Mouse (Mus musculus): ENCODE measurements around the gene Snx30.
"Not testable (repeated sequence)": the region's sequence is repeated elsewhere in the genome, so short reads cannot be mapped to it uniquely, and the experiment has no call there.

Gene Snx30

DNA sequence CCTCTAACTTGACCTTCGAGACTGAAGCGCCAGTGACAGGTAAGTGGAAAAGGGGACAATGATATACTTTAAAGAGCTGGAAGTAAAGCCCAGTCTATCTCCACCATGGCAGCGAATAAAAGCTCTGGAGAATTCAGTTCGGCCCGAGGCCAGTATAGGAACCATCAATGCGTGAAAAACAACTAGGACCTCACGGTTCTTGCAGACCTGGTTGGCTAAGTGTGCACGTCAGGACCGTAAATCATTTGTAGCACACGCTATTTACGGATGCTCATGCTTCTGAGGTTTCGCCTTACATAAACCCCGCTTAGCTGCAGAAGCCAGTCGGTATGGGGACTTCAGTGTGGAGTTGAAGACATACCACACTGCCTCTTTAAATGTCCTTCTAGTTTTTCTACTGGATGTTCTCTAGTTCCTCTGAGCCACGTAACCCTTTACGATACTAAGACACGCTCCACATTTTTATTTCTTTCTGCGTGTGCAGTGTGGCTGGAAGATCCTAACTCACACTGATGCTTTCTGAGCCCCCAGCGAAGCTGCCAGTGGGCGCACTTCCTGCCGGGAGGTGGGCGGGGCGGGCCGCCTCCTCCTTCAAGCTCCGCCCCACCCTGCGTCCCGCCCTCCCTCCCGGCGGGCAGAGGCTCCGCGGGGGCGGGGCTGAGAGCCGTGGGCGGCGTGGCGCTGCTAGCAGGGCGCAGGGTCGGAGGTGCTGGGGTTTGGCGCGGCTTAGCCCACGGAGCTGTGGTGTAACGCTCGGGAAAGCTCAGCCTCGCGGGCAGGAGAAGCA, at the start of gene Snx30:
TSS of gene Snx30 (plus strand) at position 660 of the 787 bp plus-strand sequence.
- peak; percentile 96 for DNase-seq

DNA sequence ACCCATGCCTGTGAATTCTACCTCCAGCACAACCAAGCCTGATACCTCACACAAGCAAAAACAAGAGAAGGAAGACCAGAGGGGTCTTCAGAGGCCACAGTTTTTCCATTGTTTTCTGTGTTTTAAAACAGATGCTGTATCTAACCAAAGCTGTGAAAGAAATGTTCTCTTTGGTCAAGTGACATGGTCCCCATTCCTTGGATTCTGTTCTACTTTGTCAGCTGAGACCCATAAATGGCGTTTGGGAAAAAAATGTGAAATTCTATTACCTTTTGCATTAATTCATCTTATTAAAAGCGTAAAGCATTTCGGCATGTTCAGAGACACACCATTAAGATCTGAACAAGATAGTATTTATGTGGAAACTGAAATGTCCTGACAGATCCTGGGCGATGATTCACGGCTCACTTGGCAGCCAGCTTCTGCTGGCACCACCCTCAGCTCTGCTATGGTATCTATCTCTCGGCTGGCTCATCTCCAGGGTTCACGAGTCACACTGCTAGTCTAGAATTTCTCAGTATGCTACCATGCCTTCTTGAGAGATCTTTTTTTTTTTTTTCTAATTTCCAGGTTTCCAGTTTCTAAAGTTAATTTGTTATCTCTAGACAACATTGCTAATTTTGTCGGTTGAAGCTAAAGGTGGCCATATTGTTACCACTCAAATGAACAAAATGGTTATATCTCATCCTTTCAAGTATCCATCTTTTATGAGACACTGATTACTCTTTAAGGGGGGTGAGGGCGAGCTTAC, 49.1 kb upstream of the Snx30 start:
- DNase-seq, result no peak

- no peak for DNase-seq
These were observed 47.9 kb upstream of the Snx30 start for GRCm38 (mm10) chr4:59757452-59758435.

DNA sequence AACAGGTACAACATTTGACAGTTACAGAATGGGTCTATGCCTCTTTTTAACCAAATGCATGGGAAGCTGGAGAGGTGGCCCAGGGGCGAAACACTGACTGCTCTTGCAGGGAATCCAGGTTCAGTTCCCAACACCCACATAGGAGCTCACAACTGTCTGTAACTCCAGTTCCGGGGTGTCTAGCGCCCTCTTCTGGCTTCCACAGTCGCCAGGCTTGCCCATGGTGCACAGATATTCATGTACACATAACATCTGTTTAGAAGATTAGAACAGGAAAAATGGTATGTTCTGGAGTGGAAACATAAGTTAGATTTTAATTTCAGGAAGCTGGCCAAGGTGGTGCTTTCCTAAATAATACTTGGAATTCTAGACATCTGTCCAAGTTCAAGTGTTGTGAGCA, 45.6 kb upstream of the Snx30 start:
- DNase-seq, result no peak

DNA sequence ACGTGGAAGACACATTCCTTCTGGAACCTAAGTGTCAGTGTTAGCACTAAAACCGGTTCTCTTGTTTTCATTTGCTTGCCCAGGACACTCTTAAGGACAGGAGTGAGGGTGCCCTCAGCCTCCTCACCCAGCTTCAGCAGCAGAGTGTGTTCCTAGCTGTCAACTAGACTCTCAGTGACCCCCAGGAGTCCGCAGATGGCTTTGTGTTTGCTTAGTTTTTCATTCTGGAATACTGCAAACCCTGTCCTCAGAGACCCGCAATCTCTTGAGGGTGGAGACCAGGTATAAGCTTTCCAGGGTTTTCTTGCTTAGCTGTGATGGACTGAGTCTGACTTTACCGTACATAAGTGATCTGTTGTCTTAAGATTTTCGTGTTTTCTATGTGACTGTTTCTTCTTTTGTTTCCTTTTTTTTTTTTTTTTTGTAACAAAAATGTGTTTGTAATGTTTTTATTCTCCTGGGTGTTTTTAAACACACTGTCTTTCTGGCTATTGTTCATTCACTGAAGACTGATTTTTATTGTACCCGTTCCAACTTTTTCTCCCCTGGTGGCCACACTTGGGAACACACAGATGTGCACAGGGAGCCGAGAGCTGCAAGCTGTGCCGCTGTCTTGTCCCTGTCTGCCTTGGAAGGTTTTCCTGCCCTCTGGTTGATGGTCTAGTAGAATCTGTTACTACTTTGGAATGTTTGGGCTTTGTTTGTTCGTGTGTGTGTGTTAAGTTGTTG, 44.8 kb upstream of the Snx30 start:
- peak; percentile 27 for DNase-seq

DNA sequence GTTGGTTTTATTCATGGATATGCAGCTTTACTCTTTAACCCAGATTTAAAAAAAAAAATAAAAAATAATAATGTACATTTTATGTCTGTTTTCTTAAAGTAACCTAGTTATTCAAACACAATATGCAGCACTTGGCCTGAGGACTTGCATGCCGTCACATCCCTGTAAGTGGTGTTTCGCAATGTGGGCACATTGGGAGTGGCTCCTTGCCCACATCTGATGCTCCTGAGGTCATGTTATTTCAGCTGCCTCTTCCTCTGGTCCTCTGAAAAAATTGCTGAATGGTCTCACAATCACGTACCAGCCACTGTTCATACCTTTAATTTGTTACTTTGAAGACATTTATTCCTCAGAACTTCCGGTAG, 44.3 kb upstream of the Snx30 start:
- no peak for DNase-seq

DNA sequence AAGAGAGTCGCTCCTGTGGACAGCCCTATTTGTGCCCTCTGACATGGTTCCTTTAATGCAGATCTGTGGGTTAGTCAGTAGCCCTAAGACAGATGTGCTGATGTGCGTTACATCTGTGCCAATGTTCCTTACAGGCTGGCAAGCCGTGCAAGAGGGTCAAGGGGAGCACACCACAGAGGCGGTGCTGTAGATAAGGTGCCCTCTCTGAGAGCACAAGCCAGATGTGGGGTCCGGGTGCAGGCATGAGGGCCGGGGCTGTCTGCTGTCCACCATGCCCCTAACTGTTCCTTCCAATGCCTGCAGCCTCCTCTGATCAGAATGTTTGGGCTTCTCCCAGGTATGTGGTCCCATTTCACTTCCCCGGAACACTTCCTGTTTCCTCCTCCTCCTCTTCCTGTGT, 40.7 kb upstream of the Snx30 start:
- no peak for DNase-seq

DNA sequence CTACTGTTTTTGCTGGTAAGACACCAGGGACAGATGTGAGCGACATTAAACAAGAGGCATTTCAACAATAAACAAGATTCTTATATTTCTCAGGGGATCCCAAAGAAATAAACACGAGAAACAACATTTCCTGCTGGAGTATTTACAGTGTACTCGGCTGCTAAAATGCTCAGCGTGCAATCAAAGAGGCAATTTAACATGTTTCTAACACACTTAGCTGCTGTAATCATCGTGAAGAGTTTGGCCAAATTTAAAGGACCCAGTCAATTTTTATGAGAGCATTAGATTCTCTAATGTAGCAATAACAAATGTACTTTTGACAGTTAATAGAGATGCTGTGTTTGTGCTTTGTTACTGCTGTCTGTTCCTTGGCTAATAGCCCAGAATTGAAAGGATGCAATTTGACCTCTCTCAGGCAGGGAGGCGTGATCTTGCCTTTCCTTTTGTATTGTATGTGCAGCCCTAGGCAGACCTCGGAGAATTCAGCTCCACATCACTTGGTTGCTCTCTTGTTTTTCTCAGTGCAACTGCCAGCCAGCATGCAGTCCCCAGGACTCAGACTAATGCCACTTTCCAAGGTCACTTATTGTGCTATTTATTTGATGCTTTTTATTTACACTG, 40.1 kb upstream of the Snx30 start:
- no peak for DNase-seq

DNA sequence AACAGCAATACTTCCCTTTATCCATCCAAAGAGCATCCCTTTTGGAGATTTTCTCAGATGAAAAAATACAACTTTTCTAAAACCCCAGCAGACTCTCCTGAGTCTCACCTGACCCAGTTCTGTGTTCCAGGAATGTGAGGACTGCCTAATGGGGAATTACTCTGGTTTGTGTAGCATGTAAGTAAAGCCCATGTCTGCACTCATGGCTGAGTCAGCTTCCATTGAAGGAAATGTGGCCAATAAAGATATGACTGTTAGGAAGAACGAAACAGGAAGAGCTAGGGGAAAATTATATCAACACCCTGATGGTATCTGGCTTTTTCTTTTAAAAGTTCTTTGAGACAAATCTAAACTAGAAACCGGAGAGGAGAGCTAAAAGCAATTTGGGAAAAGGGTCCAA, 37.9 kb upstream of the Snx30 start:
- DNase-seq, result no peak

DNA sequence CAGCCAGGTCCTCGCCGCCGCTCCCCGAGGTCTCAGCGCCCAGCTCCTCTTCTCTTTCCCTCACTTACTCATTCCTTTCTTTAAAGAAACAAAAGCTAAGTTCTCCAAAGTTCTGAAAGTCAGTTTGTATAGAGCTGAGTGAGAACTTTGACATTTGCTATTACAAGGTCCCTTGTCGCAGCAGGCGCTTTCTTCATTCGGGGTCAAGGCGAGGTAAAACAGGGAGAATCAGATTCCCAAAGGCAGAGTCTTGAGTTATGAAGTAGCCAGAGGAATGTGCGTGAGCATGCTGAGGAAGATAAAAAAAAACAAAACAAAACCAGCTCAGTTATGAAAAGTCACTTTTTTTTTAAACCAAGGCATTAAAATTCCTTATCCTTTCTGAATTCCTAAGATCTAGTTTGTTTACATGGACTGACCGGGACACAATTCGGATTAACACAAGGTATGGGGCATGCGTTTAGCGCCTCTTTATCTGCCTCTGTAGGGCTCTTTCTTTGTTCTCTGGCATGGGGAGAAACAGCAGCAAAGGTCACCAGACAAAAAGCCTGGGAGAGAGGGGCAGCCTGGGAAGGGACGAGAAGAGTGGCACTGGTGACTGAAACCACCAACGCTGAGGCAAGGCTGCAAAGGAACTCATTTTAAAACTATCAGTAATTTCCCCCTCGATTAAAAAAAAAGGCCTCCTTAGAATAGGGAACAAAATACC, 33.3 kb upstream of the Snx30 start:
- DNase-seq, result no peak

GRCm38 (mm10) chr4:59777828-59778227, 27.8 kb upstream of the Snx30 start:
- no peak for DNase-seq

GRCm38 (mm10) chr4:59780568-59780967, 25.1 kb upstream of the Snx30 start:
- no peak for DNase-seq

DNA sequence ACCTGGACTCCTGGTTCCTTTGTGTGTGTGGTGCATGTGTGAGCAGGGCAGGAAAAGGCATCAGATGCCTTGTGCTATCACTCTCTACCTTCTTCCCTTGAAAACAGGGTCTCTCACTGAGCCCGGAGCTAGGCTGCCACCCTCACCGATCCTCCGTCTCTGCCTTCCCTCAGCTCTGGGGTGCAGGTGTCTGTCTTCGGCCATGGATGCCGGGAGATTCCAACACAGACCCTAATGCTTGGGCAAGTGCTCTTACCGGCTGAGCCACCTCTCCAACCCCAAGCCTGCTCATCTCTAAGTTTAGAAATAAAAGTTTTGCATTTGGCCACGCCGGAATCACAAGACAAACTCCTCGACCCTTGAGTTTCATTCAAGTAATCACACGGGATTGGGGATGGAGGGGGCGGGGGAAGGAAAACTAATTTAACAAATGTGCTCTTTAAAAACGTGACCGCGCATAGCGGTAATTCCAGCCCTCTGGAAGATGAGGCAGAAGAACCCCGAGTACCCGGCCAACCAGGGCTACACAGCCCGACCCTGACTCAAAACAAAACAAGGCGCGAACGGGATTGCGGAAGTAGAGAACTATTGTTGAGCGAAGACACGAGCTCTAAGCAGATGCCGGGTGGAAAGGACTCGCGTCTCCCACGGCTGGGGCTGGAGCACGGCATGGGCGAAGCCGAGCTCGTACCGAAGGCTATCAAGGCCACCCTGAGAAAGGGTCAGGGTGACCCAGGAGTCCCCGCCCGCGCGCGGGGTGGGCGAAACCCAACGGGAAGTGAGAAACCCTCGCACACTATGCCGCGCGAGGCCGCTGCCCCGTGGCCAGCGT, 22.6 kb upstream of the Snx30 start:
- peak; percentile 30 for DNase-seq

GRCm38 (mm10) chr4:59783685-59784279, 21.9 kb upstream of the Snx30 start:
- DNase-seq, result peak; percentile 96

DNA sequence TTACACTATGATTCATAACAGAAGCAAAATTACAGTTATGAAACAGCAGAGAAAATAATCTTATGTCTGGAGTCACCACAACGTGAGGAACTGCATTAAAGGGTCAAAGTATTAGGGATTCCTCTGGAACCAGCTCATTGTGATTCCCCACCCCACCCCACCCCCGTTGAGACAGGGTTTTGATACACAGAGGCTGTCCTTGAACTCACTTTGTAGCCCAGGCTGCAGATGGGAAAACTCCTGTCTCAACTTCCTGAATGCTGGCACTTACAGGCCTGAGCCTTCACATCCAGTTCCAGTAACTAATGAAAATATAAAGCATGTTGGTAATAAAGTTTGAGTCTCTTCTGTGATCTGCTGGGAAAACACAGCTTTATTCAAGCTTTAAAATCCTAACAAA, 20.2 kb upstream of the Snx30 start:
- no peak for DNase-seq

DNA sequence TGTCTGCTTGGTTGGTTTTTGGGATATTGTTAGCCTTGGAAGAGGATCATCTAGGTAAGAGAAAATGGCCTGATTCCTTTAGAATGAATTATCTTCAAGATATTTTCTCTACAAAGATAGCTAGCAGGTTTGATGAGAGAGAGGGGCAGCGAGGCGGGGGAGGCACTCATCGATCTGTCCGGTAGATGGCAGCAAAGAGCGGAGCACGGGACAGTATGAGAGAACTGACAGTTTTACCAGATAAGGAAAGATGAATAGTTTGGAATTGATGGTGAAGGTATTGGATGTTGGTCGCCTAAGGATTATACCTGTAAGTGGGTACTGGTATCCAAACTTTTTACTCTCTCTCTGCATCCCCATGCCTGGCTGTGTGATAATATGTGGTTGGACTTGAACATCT, 19.0 kb upstream of the Snx30 start:
- peak; percentile 84 for DNase-seq

DNA sequence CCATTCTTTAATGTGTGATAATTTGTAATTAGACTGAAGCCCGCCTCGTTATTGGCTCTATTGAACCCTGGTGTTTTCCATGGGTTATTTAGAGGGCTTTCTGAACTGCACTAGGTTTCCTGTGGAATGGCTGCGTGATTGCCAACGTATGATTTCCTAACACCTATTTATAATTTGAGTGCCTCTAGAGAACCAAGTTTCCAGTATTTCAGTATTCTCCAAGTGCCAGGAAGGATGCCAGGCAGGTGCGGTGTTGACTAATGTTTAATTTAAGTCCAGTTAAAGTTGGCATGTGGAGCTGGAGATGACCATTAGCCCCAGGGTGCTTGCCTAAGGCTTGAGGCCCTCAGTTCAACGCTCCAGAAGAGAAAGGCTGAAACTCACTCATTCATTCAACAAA, 18.5 kb upstream of the Snx30 start:
- no peak for DNase-seq

DNA sequence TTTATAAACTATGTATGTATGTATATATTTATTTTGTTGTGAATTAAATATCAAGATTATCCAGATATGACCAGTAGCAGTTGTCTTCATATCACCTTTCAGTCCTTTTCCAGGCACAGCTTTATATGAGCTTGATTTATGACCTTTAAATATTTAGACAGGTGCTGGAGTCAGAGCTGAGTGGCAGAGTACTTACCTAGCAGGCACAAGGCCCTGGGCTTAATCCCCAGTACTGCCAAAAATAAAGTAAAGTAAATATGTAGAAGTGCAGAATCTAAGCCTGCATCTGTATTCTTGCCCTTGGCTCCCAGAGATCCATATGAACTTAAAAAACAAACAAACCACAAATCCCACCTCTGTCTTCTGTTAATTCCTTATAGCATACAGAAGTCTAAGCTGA, 16.6 kb upstream of the Snx30 start:
- DNase-seq, result no peak

DNA sequence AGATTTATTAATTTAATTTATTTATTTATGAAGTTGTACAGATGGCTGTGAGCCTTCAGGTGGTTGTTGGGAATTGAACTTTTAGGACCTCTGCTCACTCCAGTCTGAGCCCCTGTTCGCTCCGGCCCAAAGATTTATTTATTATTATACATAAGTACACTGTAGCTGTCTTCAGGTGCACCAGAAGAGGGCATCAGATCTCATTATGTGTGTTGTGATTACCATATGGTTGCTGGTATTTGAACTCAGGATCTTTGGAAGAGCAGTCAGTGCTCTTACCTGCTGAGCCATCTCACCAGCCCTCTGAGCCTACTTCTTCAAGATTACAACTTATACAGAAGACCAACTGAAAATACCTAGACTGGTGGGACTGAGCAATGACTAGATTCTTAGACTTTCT, 12.0 kb upstream of the Snx30 start:
- not testable (repeated sequence) for DNase-seq

- DNase-seq, result no peak
These were observed 11.5 kb upstream of the Snx30 start for GRCm38 (mm10) chr4:59794116-59794515.

Measured in thymus, postnatal 14 days (tissue).